Mouse (Mus musculus): ENCODE measurements at regions not wholly inside any gene's neighbourhood (a gene's known extent, or its start where the extent isn't known, plus 50 kb on each side); places are given as distances from the start of the nearest gene placed in this dataset. TPM values are rescaled to one million over a fixed set of nuclear protein-coding genes. Genes with fewer than 3 reads are reported as not detected.

GRCm38 (mm10) chr1:77313119-77313518 lies 201.8 kb downstream of the Epha4 start:
- Histone ChIP-seq H3K27me3 (ENCODE audit: insufficient read depth, low read length) (no peaks in the 10 kb centered on the region), H3K4me1 (ENCODE audit: insufficient read depth) (no peaks in the 10 kb centered on the region), H3K36me3 (replicated peaks; ENCODE audit: insufficient read depth, low read length) (no peaks in the 10 kb centered on the region), H3K4me2 (ENCODE audit: low read depth, low read length) (no peak overlapping the region), H3K4me3 (ENCODE audit: low read depth, low read length) (no peak overlapping the region), H3K27ac (ENCODE audit: low read depth) (no peak overlapping the region), H3K9me3 (ENCODE audit: low read length) (no peaks in the 10 kb centered on the region), H3K9ac (replicated peaks) (no peak overlapping the region)
- 66% methylated on average over 3 of the region's 3 CpGs for WGBS (ENCODE audit: insufficient replicate concordance)
- DNase-seq, result no peak
- no peak for ATAC-seq
- TF ChIP-seq CTCF (IDR thresholded peaks at IDR 0.05; ENCODE audit: low read depth) (no peak), EP300 (IDR thresholded peaks at IDR 0.05; ENCODE audit: low read depth) (no peak)

- no peaks in the 10 kb centered on the region for H3K9me3 ChIP-seq (ENCODE audit: low read length)
- H3K27me3 ChIP-seq (ENCODE audit: insufficient read depth, low read length), result no peaks in the 10 kb centered on the region
- no peak overlapping the region for H3K9ac ChIP-seq (replicated peaks)
- DNase-seq (no peak), ATAC-seq (no peak)
- H3K36me3 ChIP-seq (replicated peaks; ENCODE audit: insufficient read depth, low read length), result no peaks in the 10 kb centered on the region
- TF ChIP-seq EP300 (IDR thresholded peaks at IDR 0.05; ENCODE audit: low read depth) (no peak), CTCF (IDR thresholded peaks at IDR 0.05; ENCODE audit: low read depth) (no peak)
- no peak overlapping the region for H3K4me2 ChIP-seq (ENCODE audit: low read depth, low read length)
- no peak overlapping the region for H3K27ac ChIP-seq (ENCODE audit: low read depth)
- no peaks in the 10 kb centered on the region for H3K4me1 ChIP-seq (ENCODE audit: insufficient read depth)
- WGBS (ENCODE audit: insufficient replicate concordance), result 61% methylated on average over 3 of the region's 3 CpGs
- H3K4me3 ChIP-seq (ENCODE audit: low read depth, low read length), result no peak overlapping the region
Measured at GRCm38 (mm10) chr1:77315347-77315746, 199.5 kb downstream of the Epha4 start.

- no peak overlapping the region for H3K4me3 ChIP-seq (ENCODE audit: low read depth, low read length)
- no peaks in the 10 kb centered on the region for H3K9me3 ChIP-seq (ENCODE audit: low read length)
- no peak overlapping the region for H3K27ac ChIP-seq (ENCODE audit: low read depth)
- ATAC-seq, result no peak
- 71% methylated on average over 9 of the region's 9 CpGs for WGBS (ENCODE audit: insufficient replicate concordance)
- H3K36me3 ChIP-seq (replicated peaks; ENCODE audit: insufficient read depth, low read length), result no peaks in the 10 kb centered on the region
- no peak overlapping the region for H3K4me2 ChIP-seq (ENCODE audit: low read depth, low read length)
- H3K9ac ChIP-seq (replicated peaks), result no peak overlapping the region
- H3K4me1 ChIP-seq (ENCODE audit: insufficient read depth), result no peaks in the 10 kb centered on the region
- DNase-seq, result no peak
- TF ChIP-seq CTCF (IDR thresholded peaks at IDR 0.05; ENCODE audit: low read depth) (no peak), EP300 (IDR thresholded peaks at IDR 0.05; ENCODE audit: low read depth) (no peak)
- no peaks in the 10 kb centered on the region for H3K27me3 ChIP-seq (ENCODE audit: insufficient read depth, low read length)
Measured at GRCm38 (mm10) chr1:77316198-77316597, 198.7 kb downstream of the Epha4 start.

Small RNAs in the stretch of these regions (microRNA-seq; reads per million reads assigned to microRNA genes)
- gene Mir6343, result not detected

All from liver, postnatal 0 days (tissue).